Mouse (Mus musculus) adrenal gland, adult 8-10 months (tissue): ENCODE measurements around the gene Gm8024. TPM values are rescaled to one million over a fixed set of nuclear protein-coding genes. Genes with fewer than 3 reads are reported as not detected.
"Not testable (repeated sequence)": the region's sequence is repeated elsewhere in the genome, so short reads cannot be mapped to it uniquely, and the experiment has no call there.

Experiments used
- DNase-seq: peaks from one replicate; pipeline ENCODE4 v3.0.0; 2022
- total RNA-seq, 4 experiments: library from RNA; stranded (reverse); gene quantifications; 2 replicates each; pipeline ENCODE4 v1.2.4; 2022

The Gm8024 gene
- total RNA-seq, result not detected

- not testable (repeated sequence) for DNase-seq
These were observed at the start of gene Gm8024 for GRCm38 (mm10) chr14:42524182-42524581. Gene Gm8024 (minus strand): TSS chr14:42524282.

DNA sequence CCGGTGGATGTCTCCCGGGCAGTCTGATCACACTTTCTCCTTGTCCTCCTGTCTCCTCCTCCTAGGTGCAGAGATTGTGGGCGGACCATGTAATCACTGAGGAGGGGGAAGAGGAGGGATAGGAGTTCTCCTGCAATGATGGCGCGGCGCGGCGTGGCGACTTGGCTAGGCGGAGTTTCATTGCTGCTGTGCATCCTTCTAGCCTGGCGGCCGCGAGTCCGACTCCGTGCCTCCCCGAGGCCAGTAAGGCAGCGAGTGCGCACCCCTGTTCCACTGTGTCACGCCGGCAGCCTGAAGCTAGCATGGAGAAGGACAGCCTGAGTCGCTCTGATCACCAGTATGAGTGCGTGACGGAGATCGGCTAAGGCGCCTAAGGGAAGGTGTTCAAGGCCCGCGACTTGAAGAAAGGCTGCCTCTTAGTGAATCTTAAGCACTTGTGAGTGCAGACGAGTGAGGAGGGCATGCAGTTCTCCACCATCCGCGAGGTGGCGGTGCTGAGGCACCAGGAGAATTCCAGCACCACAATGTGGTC, 19.2 kb upstream of the Gm8024 start:
- DNase-seq, result peak; percentile 5

DNA sequence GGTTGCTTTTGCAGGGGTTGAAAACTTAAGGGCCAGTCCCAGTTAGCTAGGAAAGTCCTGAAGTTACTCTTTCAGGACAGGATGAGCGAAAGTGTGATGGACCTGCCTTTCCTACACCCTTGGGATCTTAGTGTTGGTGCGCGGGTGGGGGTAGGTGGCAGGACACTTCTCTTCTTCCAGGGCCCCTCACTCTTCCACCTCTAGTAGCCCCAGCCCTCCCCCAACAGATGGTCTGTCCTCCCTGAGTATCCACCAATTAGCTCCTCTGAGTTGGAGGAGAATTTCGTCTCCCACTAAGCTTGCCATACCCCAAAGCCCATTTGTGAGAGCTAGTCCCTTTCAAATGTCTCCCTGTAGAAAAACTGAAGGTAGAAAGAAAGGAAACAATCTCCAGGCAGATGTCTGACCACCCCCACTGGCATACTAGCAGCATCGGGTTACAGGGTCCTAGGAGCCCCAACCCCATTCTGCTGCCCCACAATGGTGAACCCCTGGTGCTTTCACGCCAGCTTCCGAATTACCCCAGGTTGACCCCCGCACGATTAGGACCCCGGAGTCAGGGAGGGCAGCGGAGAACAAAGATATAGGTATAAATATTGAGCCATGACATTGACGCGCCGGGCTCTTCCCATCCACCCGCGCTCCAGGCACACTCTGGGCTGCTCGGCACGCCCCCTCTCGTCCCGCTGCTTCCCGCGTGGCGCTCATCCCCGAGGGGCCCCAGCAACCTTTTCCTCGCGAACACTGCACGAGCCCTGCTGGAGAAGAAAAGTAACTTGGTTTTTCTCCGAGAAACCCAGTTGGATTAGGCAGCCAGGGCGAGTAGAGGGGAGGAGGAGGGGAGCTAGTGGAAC, 18.5 kb upstream of the Gm8024 start:
- DNase-seq, result not testable (repeated sequence)

GRCm38 (mm10) chr14:42502249-42502648, 21.8 kb downstream of the Gm8024 start, which contains the start of gene Gm8020:
Gene Gm8020 (minus strand): TSS chr14:42502349.
- not testable (repeated sequence) for DNase-seq

Other genes starting within 250 kb of the Gm8024 start
- gene Gm9611, start 226.9 kb downstream of the Gm8024 start, total RNA-seq, result not detected
- not detected for gene Gm7995, start 214.1 kb downstream of the Gm8024 start, total RNA-seq
- gene Gm8005, start 84.6 kb downstream of the Gm8024 start, total RNA-seq, result not detected
- not detected for gene Gm8011, start 60.4 kb downstream of the Gm8024 start, total RNA-seq
- gene Gm8020, start 21.9 kb downstream of the Gm8024 start, total RNA-seq, result not detected
- not detected for gene Gm17124, start 75.6 kb upstream of the Gm8024 start, total RNA-seq
- not detected for gene Gm3633, start 117.6 kb upstream of the Gm8024 start, total RNA-seq
- gene Gm10378, start 131.7 kb upstream of the Gm8024 start, total RNA-seq, result not detected
- gene Gm3015, start 244.5 kb upstream of the Gm8024 start, total RNA-seq, result not detected